Mouse (Mus musculus): ENCODE results near the gene Spata31d1d.
A peak's percentile ranks its signal among the peaks of the same experiment; 100 is the strongest.
"Not testable (repeated sequence)": the region's sequence is repeated elsewhere in the genome, so short reads cannot be mapped to it uniquely, and the experiment has no call there.

Spata31d1d gene

DNA sequence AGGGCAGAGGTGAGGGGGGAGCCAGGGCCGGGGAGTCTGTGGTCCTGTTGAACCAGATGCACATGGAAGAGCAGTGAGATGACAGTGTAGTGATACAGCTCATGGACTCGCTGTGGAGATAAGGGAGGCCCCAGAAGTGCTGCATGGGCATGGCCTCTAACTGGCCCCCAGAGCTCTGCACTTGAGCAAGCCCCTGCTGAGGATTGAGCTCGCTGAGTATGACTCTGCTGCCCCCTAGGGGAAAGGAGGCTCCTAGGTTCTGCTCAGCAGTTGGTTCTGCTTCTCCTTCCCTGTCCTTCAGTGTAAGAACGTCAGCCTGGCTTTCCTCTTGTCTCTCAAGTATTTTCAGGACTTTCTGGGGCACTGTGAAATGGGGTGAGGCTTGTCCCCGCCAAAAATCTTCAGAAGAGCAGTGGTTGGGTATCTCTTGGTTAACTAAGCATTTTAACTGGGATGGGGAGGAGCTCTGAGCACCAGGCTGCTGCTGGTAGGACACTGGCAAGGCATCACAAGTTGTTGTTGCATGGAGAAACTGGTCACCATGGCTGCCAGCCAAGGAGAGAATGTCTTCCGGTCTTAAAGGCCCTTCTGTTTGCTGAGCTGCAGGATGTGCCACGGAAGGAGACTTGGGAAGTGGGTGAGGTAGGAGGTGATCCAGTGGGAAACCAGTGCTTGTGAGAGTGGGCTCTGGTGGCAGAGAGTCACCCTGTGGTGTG is 3.0 kb downstream of the Spata31d1d start:
- peak; percentile 72 to 74 for DNase-seq

DNA sequence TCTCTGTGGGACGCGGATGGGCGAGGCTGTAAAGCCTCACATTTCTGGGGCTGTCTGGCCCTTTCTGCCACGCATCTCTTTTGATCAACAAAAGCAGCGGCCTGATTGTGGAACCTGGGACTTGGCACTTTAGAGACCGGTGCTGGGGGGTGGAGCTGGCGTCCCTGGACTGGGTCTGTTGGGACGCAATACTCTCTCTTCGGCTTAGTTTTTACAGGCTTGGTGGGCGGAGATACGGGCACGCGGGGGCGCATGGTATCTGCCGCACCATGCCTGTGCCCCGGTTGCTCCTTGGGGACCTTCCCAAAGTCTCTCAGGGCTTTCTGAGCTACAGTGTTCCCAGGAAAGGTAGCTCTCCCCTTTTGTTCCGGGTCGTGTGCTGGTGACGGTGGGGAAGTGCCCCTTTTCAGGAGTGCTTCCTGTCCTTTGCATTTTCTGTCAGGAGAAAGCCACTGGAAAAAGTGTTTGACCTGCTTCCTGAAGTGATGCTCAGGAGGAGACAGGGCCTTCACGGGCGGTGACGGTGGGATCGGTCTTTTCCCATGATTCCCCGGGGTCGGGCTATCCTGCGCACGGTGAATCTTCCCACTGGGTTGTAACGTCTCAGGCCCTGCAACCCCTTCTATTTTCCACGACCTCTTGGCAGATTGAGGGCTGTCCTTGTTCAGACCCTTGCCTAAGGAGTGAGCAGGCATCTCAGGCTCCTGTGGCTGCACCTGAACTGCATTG is 5.2 kb downstream of the Spata31d1d start:
- no peak for DNase-seq

GRCm38 (mm10) chr13:59722089-59722488 is 9.5 kb downstream of the Spata31d1d start:
- DNase-seq, result not testable (repeated sequence)

- no peak for DNase-seq
Measured at GRCm38 (mm10) chr13:59719475-59719874, 12.1 kb downstream of the Spata31d1d start.

GRCm38 (mm10) chr13:59718857-59719440 is 12.6 kb downstream of the Spata31d1d start:
- DNase-seq, result not testable (repeated sequence)

- DNase-seq, result no peak
Measured at GRCm38 (mm10) chr13:59713710-59714109, 17.8 kb downstream of the Spata31d1d start.

- not testable (repeated sequence) for DNase-seq
Measured at GRCm38 (mm10) chr13:59711984-59712383, 19.6 kb downstream of the Spata31d1d start, which contains the start of gene Spata31d1b. Spata31d1b (plus strand) TSS chr13:59712284.

DNA sequence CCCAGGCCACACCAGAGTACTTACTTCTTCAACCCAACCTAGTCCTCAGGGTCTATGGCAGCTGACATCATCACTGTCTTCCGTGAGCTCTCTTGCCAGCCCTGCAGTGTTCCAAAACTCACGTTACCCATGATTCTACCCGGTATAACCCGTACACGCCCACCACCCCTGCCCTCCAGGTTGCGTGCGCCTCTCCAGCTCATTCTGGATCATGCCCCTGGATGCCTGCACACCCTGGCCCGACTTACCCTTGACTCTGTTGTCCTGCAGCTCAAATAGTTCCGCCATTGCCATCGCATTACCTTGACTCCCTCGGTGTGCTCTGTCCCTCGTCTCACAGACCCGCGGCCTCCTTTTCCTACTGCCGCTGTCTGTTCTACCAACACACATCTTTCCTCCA is 21.3 kb downstream of the Spata31d1d start, which contains the start of gene Spata31d1a:
Gene Spata31d1a (minus strand): TSS at position 101 of the 400 bp plus-strand sequence.
- DNase-seq, result no peak

DNA sequence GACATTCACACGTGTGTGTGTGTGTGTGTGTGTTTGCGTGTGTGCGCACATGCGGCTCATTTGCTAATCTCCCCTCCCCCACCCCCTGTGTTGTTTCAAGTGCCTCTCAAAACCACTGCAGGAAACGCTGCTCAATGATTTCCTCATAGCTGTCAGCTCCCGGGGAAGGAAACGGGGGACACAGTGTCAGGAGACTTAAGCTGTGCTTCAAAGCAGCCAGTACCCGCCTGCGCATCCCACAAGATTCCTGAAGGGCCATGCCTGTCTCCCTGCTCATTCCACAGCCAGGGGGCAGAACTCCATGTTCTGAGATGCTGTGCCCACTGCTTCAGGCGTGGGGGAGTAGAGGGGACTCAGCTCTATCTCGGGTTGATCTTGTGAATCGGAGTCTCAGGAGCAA is 27.0 kb downstream of the Spata31d1d start:
- peak; percentile 25 for DNase-seq

GRCm38 (mm10) chr13:59703514-59703913 is 28.0 kb downstream of the Spata31d1d start:
- no peak for DNase-seq

GRCm38 (mm10) chr13:59700137-59700536 is 31.4 kb downstream of the Spata31d1d start:
- DNase-seq, result not testable (repeated sequence)

DNA sequence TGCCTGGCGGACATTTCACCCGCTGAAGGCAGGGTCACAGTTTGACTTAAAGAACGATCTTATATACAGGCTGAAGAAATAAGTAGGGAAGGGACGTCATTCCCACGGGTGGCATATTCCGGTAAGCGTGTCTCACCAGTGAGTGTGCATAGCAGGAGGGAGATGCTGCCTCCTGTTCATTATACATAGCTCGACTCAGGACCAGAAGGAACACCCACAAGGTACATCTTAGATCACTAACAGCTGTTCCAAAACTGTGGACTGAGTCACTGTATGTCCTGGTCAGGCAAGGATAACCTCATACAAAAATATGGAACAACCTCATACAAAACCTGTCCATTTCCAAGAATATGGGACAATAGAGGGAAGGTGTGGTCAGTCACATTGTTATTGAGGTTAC is 32.4 kb downstream of the Spata31d1d start:
- DNase-seq, result no peak

- DNase-seq, result peak; percentile 13 to 36
Measured at GRCm38 (mm10) chr13:59695781-59696180, 35.8 kb downstream of the Spata31d1d start.

- no peak for DNase-seq
Measured at GRCm38 (mm10) chr13:59694008-59694407, 37.5 kb downstream of the Spata31d1d start, which contains the start of gene 4921517D22Rik. 4921517D22Rik (minus strand) TSS chr13:59694108.

- DNase-seq, result no peak
Measured at GRCm38 (mm10) chr13:59691478-59691877, 40.1 kb downstream of the Spata31d1d start.

- DNase-seq, result no peak
Measured at GRCm38 (mm10) chr13:59690576-59690975, 41.0 kb downstream of the Spata31d1d start.

DNA sequence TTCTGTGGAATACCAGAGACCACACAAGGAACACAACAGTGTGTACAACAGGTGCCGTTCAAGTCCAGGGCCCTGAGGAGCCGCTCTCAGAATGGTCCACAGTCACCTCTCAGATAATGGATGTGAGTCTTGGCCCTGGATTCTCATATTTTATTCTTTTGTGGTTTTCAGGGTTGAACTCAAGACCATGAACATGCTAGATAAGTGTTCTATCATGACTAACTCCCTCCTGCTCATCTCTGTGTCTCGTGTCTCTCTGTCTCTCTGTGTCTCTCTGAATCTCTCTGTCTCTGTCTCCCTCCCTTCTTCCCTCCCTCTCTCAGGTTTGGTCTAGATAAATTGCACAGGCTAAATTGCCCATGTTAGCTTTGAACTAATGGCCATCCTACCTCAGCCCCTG is 41.7 kb downstream of the Spata31d1d start:
- DNase-seq, result no peak

DNA sequence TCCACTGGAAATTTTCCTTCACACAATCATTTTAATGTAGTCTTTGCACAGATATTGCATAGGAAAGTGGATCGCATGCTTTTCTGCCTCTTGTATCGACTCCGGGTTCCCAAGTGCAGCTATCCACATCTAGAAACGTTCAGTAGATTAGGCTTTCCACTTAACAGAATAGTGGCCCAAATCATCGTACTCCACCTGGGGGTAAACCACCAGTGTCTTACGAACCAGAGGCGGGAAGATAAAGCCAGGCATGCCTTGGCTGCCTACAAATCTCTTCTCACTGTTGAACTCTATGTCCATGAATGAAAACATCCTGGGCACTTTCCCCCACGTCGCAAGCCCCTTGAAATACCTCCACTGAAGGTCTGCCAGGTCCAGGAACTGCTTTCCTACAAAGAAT is 42.2 kb downstream of the Spata31d1d start:
- no peak for DNase-seq

- DNase-seq, result no peak
Measured at GRCm38 (mm10) chr13:59688338-59688770, 43.2 kb downstream of the Spata31d1d start.

DNA sequence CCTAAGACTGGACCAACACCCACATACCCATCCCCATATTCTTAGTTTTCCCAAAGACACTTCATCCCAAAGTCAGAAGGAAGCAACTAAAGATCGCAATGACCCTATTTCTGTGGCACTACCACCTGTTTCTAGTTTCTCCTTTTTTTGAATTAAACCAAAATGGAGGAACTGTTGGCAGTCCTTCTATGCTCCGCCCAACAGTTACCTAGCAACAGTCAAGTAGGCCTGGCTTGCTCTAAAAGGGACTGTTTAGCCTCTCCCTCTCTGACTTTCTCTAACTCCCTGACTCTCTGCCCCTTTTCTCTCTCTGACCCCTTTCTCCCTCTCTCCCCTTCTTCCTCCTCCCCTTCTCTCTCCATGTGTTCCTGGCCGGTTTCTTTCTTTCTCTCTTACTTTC is 46.3 kb downstream of the Spata31d1d start:
- DNase-seq, result no peak

- DNase-seq, result no peak
Measured at GRCm38 (mm10) chr13:59682629-59683028, 48.9 kb downstream of the Spata31d1d start.

DNA sequence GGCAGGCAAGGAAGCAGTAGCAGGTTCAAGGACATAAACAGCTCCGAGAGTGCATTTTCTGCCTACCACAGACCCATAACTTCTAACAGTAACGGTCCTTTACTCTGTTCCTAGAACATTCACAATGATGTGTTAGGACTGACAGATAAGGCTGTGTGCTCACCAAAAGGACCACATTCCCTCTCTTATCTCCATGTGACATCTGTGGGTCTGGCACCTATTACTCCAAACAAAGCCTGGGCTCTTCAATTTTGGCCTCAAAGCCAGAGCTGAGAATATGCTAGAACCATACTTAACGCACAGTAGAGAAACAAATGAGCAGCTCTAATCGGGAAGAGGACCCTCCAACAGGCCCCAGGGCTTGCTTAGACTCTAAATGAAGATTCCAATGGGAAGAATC is 51.6 kb downstream of the Spata31d1d start:
- no peak for DNase-seq

DNA sequence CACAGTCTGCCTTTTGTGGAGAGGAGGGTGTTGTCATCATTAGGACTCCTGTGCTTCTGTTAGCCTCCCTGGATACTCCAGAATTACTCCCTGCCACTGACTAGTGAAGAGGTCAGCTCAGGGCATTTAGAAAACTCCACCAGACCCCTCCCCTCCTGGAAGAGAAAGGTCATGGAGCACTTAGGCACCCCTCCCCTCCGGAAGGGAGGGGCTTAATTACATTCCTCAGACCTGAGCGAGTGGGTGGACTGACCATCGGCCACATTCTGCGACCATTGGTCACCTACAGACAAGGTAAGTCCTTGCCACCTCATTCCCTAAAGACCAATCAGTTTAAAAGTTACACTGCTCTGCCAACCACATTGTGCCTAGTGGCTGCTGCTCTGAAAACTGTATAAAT is 52.2 kb downstream of the Spata31d1d start:
- no peak for DNase-seq

Measured in thymus, postnatal 36 days (tissue).